Mouse (Mus musculus) lung, embryonic 14.5 days (tissue): ENCODE measurements around the gene Cks1b. TPM values are rescaled to one million over a fixed set of nuclear protein-coding genes. Genes with fewer than 3 reads are reported as not detected.
A peak's percentile ranks its signal among the peaks of the same experiment; 100 is the strongest.

ENCODE experiments used
- ATAC-seq: fragments of 200-750 bp; cut with Nextera tagmentation; 2 replicates; pipeline ENCODE4 v1.8.0; 2017; ENCODE audit warnings: mild to moderate bottlenecking, moderate TSS enrichment, moderate library complexity; ENCODE audit not compliant: insufficient read depth
- DNase-seq: peaks from one replicate; pipeline ENCODE4 v3.0.0-alpha.2; 2015
- H3K27ac ChIP-seq: fragments of 300-500 bp; sonication (generic); 2 replicates; pipeline ENCODE4 v1.5.1; 2014; ENCODE audit warnings: low read depth, mild to moderate bottlenecking, moderate library complexity
- H3K27me3 ChIP-seq: fragments of 300-500 bp; sonication (generic); 2 replicates; pipeline ENCODE4 v1.6.1; 2014; ENCODE audit warnings: low read length, control low read depth; ENCODE audit not compliant: insufficient read depth
- H3K36me3 ChIP-seq: fragments of 300-500 bp; sonication (generic); 2 replicates; pipeline ENCODE4 v1.6.1; 2014; ENCODE audit warnings: control low read depth; ENCODE audit not compliant: insufficient read depth
- H3K4me1 ChIP-seq: fragments of 300-500 bp; sonication (generic); 2 replicates; pipeline ENCODE4 v1.6.1; 2014; ENCODE audit warnings: antibody characterized with exemption, control low read depth; ENCODE audit not compliant: insufficient read depth
- H3K4me2 ChIP-seq: fragments of 300-500 bp; sonication (generic); 2 replicates; pipeline ENCODE4 v1.6.1; 2014; ENCODE audit warnings: mild to moderate bottlenecking
- H3K4me3 ChIP-seq: fragments of 300-500 bp; sonication (generic); 2 replicates; pipeline ENCODE4 v1.5.1; 2014; ENCODE audit warnings: low read depth, low read length
- H3K9ac ChIP-seq: fragments of 300-500 bp; sonication (generic); 2 replicates; pipeline ENCODE4 v1.6.1; 2014
- H3K9me3 ChIP-seq: fragments of 300-500 bp; sonication (generic); 2 replicates; pipeline ENCODE4 v1.6.1; 2016; ENCODE audit warnings: low read depth, low read length, control low read depth
- CTCF ChIP-seq: IDR thresholded peaks from 2 replicates; pipeline ENCODE4 v1.5.1; 2016; ENCODE audit warnings: antibody characterized with exemption, low read depth
- WGBS: fragments of 180-500 bp; shearing (Covaris S2); extraction: QIAGEN DNeasy Blood & Tissue Kit; methylation state at CpG from one replicate; pipeline ENCODE4 v1.1.7; 2014; 5-methylcytosine and 5-hydroxymethylcytosine counted together
- polyA plus RNA-seq: library from polyadenylated mRNA; unstranded; fragments of >200 nt; fragmentation: Nextera tagmentation; extraction: Ambion mirVana; gene quantifications from 2 replicates; pipeline ENCODE4 v1.2.1, GENCODE M21; 2014

The Cks1b gene
- polyA plus RNA-seq, 1 experiment from 2014 or later: 692 TPM

DNA sequence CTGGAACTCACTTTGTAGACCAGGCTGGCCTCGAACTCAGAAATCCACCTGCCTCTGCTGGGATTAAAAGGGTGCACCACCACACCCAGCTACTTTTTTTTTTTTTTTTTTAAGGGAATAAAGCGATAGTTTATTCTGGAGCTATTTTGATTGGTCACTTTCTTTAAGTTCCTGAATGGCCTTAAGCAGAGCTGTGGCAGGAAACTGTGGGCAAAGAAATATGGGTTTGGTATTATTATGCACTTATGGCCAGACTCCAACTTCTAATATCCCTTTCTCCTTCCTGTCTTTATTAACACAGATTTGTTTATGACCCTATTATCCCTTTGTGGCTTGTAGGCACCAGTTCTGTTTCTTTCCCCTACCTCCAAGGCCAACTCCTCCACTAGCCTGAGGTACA lies 2.2 kb upstream of the Cks1b start:
- WGBS: 37% methylated on average over 2 of the region's 2 CpGs
- DNase-seq: peak; percentile 15
- Histone ChIP-seq H3K27me3 (no peaks in the 10 kb centered on the region), H3K4me3 (peak overlapping the region; percentile 55), H3K9me3 (no peaks in the 10 kb centered on the region), H3K36me3 (peaks cover 38% of the 10 kb centered on the region), H3K27ac (peak overlapping the region; percentile 99), H3K4me1 (peaks cover 19% of the 10 kb centered on the region), H3K9ac (0 out of 2 replicates have a peak overlapping the region, but pooled peaks have one; percentile 10), H3K4me2 (peak overlapping the region; percentile 86)
- no peak for TF ChIP-seq CTCF
- ATAC-seq: no peak

GRCm38 (mm10) chr3:89419981-89420380 lies 1.8 kb upstream of the Cks1b start:
- Histone ChIP-seq H3K27ac (peak overlapping the region; percentile 99), H3K27me3 (no peaks in the 10 kb centered on the region), H3K4me3 (peak overlapping the region; percentile 55), H3K4me1 (peaks cover 19% of the 10 kb centered on the region), H3K9ac (peak overlapping the region; percentile 53), H3K9me3 (no peaks in the 10 kb centered on the region), H3K36me3 (peaks cover 38% of the 10 kb centered on the region), H3K4me2 (peak overlapping the region; percentile 86)
- ATAC-seq: no peak
- no peak for TF ChIP-seq CTCF
- peak; percentile 35 for DNase-seq
- 17% methylated on average over 3 of the region's 3 CpGs for WGBS

GRCm38 (mm10) chr3:89419571-89419970 lies 1.4 kb upstream of the Cks1b start:
- DNase-seq (peak; percentile 87), ATAC-seq (no peak)
- H3K27me3 ChIP-seq: no peaks in the 10 kb centered on the region
- no peak for TF ChIP-seq CTCF
- peak overlapping the region; percentile 53 for H3K9ac ChIP-seq
- H3K4me3 ChIP-seq: peak overlapping the region; percentile 55
- peak overlapping the region; percentile 86 for H3K4me2 ChIP-seq
- H3K27ac ChIP-seq: peak overlapping the region; percentile 99
- 0% methylated on average over 9 of the region's 9 CpGs for WGBS
- peaks cover 38% of the 10 kb centered on the region for H3K36me3 ChIP-seq
- no peaks in the 10 kb centered on the region for H3K9me3 ChIP-seq
- peaks cover 19% of the 10 kb centered on the region for H3K4me1 ChIP-seq

DNA sequence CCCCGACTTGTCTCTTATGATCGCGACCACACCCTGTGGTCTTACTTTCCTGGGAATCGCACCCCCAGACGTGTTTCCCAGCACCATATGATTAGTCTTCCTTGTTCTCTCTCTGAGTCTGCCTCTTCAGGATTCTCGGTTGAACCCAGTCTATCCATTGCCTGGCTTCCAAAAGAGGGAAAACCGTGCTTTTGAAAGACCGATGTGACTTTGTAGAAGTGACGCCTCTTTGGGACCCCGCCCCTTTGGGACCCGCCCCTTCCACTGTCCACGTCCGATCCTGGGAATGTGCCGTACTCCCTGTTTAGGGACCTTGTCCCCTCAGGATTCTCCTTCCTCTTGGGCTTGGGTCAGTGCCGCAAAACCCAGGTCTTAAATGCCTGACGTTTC lies 673 bp upstream of the Cks1b start:
- H3K4me3 ChIP-seq: peak overlapping the region; percentile 55
- peaks cover 19% of the 10 kb centered on the region for H3K4me1 ChIP-seq
- TF ChIP-seq CTCF: no peak
- peak overlapping the region; percentile 53 for H3K9ac ChIP-seq
- peak; percentile 19 for ATAC-seq
- H3K36me3 ChIP-seq: peaks cover 38% of the 10 kb centered on the region
- peak overlapping the region; percentile 86 for H3K4me2 ChIP-seq
- H3K27ac ChIP-seq: peak overlapping the region; percentile 99
- DNase-seq: peak; percentile 92
- under 1% methylated on average over 16 of the region's 16 CpGs for WGBS
- no peaks in the 10 kb centered on the region for H3K9me3 ChIP-seq
- no peaks in the 10 kb centered on the region for H3K27me3 ChIP-seq

GRCm38 (mm10) chr3:89417840-89418169 lies 378 bp downstream of the Cks1b start:
- H3K9ac ChIP-seq: peak overlapping the region; percentile 58
- 0% methylated on average over 20 of the region's 20 CpGs for WGBS
- no peak for DNase-seq
- no peak for TF ChIP-seq CTCF
- H3K27me3 ChIP-seq: no peaks in the 10 kb centered on the region
- H3K4me2 ChIP-seq: peak overlapping the region; percentile 86
- peak overlapping the region; percentile 55 for H3K4me3 ChIP-seq
- ATAC-seq: peak; percentile 32
- H3K4me1 ChIP-seq: peaks cover 19% of the 10 kb centered on the region
- H3K27ac ChIP-seq: peak overlapping the region; percentile 99
- no peaks in the 10 kb centered on the region for H3K9me3 ChIP-seq
- H3K36me3 ChIP-seq: peaks cover 32% of the 10 kb centered on the region

GRCm38 (mm10) chr3:89417131-89417530 lies 1.1 kb downstream of the Cks1b start:
- Histone ChIP-seq H3K27ac (peak overlapping the region; percentile 99), H3K4me1 (peaks cover 18% of the 10 kb centered on the region), H3K36me3 (peaks cover 32% of the 10 kb centered on the region), H3K9ac (peak overlapping the region; percentile 58), H3K4me3 (peak overlapping the region; percentile 55), H3K9me3 (no peaks in the 10 kb centered on the region), H3K4me2 (peak overlapping the region; percentile 86), H3K27me3 (no peaks in the 10 kb centered on the region)
- no peak for ATAC-seq
- no peak for DNase-seq
- 18% methylated on average over 2 of the region's 2 CpGs for WGBS
- TF ChIP-seq CTCF: no peak

DNA sequence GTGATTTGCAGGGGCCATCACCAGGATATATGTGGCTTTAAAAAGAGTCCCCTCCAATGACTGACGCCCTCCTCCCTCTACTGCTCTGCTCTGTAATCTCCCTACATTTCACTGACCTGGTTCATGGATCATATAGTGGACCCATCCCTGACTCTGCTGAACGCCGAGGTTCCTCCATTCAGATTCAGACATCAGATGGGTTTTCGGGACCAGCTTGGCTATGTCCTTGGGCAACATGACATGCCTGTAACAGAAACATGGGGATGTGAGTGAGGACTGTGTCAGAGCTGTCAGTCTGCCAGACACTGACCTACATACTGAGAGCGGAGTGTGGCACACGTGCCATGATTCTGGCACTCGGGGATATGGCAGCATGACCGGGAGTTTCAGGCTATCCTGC lies 2.0 kb downstream of the Cks1b start:
- TF ChIP-seq CTCF: no peak
- DNase-seq (no peak), ATAC-seq (no peak)
- Histone ChIP-seq H3K9ac (no peak overlapping the region), H3K4me1 (peaks cover 17% of the 10 kb centered on the region), H3K4me2 (peak overlapping the region; percentile 86), H3K4me3 (0 out of 2 replicates have a peak overlapping the region, but pooled peaks have one; percentile 55), H3K9me3 (no peaks in the 10 kb centered on the region), H3K27me3 (no peaks in the 10 kb centered on the region), H3K27ac (no peak overlapping the region), H3K36me3 (peaks cover 32% of the 10 kb centered on the region)
- WGBS: 95% methylated on average over 8 of the region's 8 CpGs
